Mouse (Mus musculus) embryonic facial prominence, embryonic 14.5 days (tissue): ENCODE data around the gene Srgap2. TPM values are rescaled to one million over a fixed set of nuclear protein-coding genes. Genes with fewer than 3 reads are reported as not detected.
A peak's percentile ranks its signal among the peaks of the same experiment; 100 is the strongest.

Experiments used
- ATAC-seq: fragments of 200-750 bp; cut with Nextera tagmentation; 2 replicates; pipeline ENCODE4 v1.8.0; 2017; ENCODE audit warnings: low read depth, moderate number of reproducible peaks, moderate TSS enrichment
- DNase-seq: peaks from one replicate; pipeline ENCODE4 v3.0.0-alpha.2; 2015; ENCODE audit warnings: low spot score
- H3K27ac ChIP-seq: fragments of 300-500 bp; sonication (generic); replicated peaks from 2 replicates; pipeline ENCODE4 v1.5.1; 2014; ENCODE audit warnings: low read depth, mild to moderate bottlenecking, low read length, moderate library complexity
- H3K27me3 ChIP-seq: fragments of 300-500 bp; sonication (generic); replicated peaks from 2 replicates; pipeline ENCODE4 v1.6.1; 2014; ENCODE audit warnings: low read length; ENCODE audit not compliant: control insufficient read depth, insufficient read depth
- H3K36me3 ChIP-seq: fragments of 300-500 bp; sonication (generic); 2 replicates; pipeline ENCODE4 v1.6.1; 2014; ENCODE audit warnings: low read length, mixed read lengths; ENCODE audit not compliant: control insufficient read depth, insufficient read depth
- H3K4me1 ChIP-seq: fragments of 300-500 bp; sonication (generic); 2 replicates; pipeline ENCODE4 v1.6.1; 2014; ENCODE audit warnings: antibody characterized with exemption, low read length; ENCODE audit not compliant: control insufficient read depth, insufficient read depth
- H3K4me2 ChIP-seq: fragments of 300-500 bp; sonication (generic); 2 replicates; pipeline ENCODE4 v1.6.1; 2014; ENCODE audit warnings: low read depth, mild to moderate bottlenecking, low read length, moderate library complexity, mixed read lengths
- H3K4me3 ChIP-seq: fragments of 300-500 bp; sonication (generic); 2 replicates; pipeline ENCODE4 v1.5.1; 2014; ENCODE audit warnings: low read depth, mild to moderate bottlenecking, low read length
- H3K9ac ChIP-seq: fragments of 300-500 bp; sonication (generic); 2 replicates; pipeline ENCODE4 v1.6.1; 2014; ENCODE audit warnings: low read depth, mild to moderate bottlenecking, low read length, moderate library complexity, mixed read lengths
- H3K9me3 ChIP-seq: fragments of 300-500 bp; sonication (generic); 2 replicates; pipeline ENCODE4 v1.6.1; 2016; ENCODE audit warnings: low read length; ENCODE audit not compliant: control insufficient read depth
- WGBS: fragments of 180-500 bp; shearing (Covaris S2); extraction: QIAGEN DNeasy Blood & Tissue Kit; methylation state at CpG from one replicate; pipeline ENCODE4 v1.1.7; 2014; 5-methylcytosine and 5-hydroxymethylcytosine counted together
- polyA plus RNA-seq: library from polyadenylated mRNA; unstranded; fragments of >200 nt; fragmentation: Nextera tagmentation; extraction: Ambion mirVana; gene quantifications from 2 replicates; pipeline ENCODE4 v1.2.1, GENCODE M21; 2014

Gene Srgap2
- polyA plus RNA-seq, 1 experiment from 2014 or later: 21.3 TPM

DNA sequence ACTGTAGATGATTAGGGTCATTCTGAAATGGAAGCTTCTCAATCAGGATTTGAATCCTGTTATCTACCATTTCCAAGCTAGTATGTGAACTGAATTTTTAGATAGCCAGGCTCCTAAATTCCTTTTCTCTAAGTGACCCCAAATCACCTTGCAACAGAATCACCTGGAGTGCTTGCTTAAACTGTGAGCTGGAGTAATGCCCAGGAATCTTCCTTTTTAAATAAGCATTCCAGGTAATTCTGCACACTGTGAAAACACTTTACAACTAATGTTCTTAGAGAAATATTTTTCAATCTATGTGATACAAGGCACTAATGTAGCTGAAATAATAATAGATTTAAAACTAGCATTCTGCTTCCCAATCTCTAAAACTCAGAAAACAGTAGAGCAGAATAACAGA is 106.0 kb downstream of the Srgap2 start:
- DNase-seq: no peak
- Histone ChIP-seq H3K4me2 (no peak overlapping the region), H3K4me3 (no peak overlapping the region), H3K9me3 (no peaks in the 10 kb centered on the region), H3K27ac (no peak overlapping the region), H3K4me1 (0 out of 2 replicates have a peak, but pooled peaks cover 6% of the 10 kb centered on the region), H3K9ac (no peak overlapping the region), H3K27me3 (no peaks in the 10 kb centered on the region), H3K36me3 (no peaks in the 10 kb centered on the region)
- ATAC-seq: no peak

DNA sequence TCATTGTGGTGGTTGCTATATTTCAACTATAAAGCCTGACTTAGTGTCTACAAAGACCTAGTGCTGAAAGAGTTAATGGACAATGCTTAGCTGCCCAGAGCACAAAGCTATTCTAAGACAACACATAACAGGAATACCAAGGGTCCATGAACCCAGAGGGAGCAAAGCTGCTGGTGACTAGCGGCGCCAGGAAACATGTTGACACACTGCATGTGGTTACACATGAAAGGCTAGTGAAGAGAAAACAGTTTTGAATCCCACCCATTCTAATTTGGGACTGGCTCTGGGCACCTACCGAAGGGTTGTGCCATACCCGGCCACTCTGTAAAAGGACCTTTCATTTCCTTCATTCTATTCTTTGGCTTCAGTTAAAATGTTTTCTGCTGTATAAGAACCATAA is 106.5 kb downstream of the Srgap2 start:
- no peak for ATAC-seq

GRCm38 (mm10) chr1:131419307-131419706 is 107.8 kb downstream of the Srgap2 start:
- 41% methylated on average over 3 of the region's 3 CpGs for WGBS
- no peaks in the 10 kb centered on the region for H3K36me3 ChIP-seq
- ATAC-seq (no peak), DNase-seq (no peak)
- H3K4me2 ChIP-seq: no peak overlapping the region
- 0 out of 2 replicates have a peak, but pooled peaks cover 6% of the 10 kb centered on the region for H3K4me1 ChIP-seq
- no peak overlapping the region for H3K9ac ChIP-seq
- no peak overlapping the region for H3K4me3 ChIP-seq
- H3K9me3 ChIP-seq: no peaks in the 10 kb centered on the region
- H3K27me3 ChIP-seq: no peaks in the 10 kb centered on the region
- no peak overlapping the region for H3K27ac ChIP-seq

More for the DNA sequence above, 106.5 kb downstream of the Srgap2 start:
- Histone ChIP-seq H3K4me3 (no peak overlapping the region), H3K27ac (no peak overlapping the region), H3K9ac (no peak overlapping the region), H3K27me3 (no peaks in the 10 kb centered on the region), H3K36me3 (no peaks in the 10 kb centered on the region), H3K4me1 (0 out of 2 replicates have a peak, but pooled peaks cover 6% of the 10 kb centered on the region), H3K4me2 (no peak overlapping the region), H3K9me3 (no peaks in the 10 kb centered on the region)
- DNase-seq: peak; percentile 32
- WGBS: 53% methylated on average over 4 of the region's 4 CpGs

GRCm38 (mm10) chr1:131417821-131418660 is 109.1 kb downstream of the Srgap2 start:
- Histone ChIP-seq H3K4me3 (no peak overlapping the region), H3K9me3 (no peaks in the 10 kb centered on the region), H3K36me3 (no peaks in the 10 kb centered on the region), H3K27me3 (no peaks in the 10 kb centered on the region), H3K4me2 (no peak overlapping the region), H3K27ac (no peak overlapping the region), H3K9ac (no peak overlapping the region), H3K4me1 (0 out of 2 replicates have a peak, but pooled peaks cover 6% of the 10 kb centered on the region)
- DNase-seq (no peak), ATAC-seq (no peak)
- WGBS: 64% methylated on average over 5 of the region's 5 CpGs

DNA sequence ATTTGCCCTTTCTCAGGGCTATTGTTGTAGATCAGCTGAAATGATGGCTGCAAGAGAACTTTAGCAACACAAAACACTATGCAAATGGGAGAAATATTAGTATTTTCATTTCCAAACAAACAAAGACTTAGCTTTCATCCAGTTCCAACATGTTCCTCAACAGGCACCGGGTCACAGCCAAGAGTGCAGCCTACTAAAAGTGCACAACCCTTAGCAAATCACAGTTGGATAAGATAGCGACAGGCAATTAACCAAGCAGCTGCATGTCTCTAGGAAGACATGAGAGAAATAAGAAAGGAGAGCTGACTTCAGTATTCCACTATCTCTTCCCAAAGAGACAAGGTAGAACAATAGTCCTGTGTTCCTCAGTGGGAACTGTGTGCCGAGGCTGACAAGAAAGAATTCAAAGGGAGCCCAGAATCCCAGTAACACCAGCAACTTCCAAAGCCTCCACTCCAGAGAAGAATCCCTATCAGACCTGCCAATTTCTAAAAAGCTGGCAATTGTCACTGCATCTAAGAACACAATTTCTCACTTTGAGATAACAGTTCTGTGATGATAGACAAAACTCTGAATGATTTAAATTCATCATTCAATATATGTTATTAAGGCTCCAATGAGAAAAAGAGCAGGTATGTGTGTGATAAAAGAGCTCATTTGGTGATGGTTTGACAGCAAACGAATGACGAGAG is 109.9 kb downstream of the Srgap2 start:
- no peak overlapping the region for H3K9ac ChIP-seq
- H3K27me3 ChIP-seq: no peaks in the 10 kb centered on the region
- DNase-seq (no peak), ATAC-seq (no peak)
- H3K4me1 ChIP-seq: 0 out of 2 replicates have a peak, but pooled peaks cover 6% of the 10 kb centered on the region
- H3K4me3 ChIP-seq: no peak overlapping the region
- H3K27ac ChIP-seq: no peak overlapping the region
- H3K4me2 ChIP-seq: no peak overlapping the region
- 70% methylated on average over 5 of the region's 5 CpGs for WGBS
- H3K36me3 ChIP-seq: no peaks in the 10 kb centered on the region
- H3K9me3 ChIP-seq: no peaks in the 10 kb centered on the region

DNA sequence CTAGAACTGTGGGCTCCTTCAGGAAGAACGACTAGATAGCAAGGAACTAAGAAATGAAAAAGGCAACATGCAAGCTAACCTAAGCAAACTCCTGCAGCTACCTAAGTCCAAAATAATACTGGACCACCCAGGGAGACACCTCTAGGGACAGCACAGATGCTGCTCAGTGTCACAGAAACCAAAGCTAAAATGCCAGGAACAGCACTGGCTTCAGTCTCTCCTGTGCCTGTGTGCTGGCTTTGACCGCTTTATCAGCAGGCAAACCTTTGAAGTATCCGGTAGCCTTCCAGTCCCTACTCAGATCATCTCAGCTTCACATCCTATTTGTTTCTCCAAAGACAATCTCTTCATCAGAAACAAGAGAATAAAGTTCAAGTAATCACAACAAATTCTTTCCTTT is 123.6 kb downstream of the Srgap2 start:
- H3K4me3 ChIP-seq: no peak overlapping the region
- DNase-seq (no peak), ATAC-seq (no peak)
- no peak overlapping the region for H3K4me2 ChIP-seq
- H3K27me3 ChIP-seq: no peaks in the 10 kb centered on the region
- no peak overlapping the region for H3K9ac ChIP-seq
- 0 out of 2 replicates have a peak, but pooled peaks cover 3% of the 10 kb centered on the region for H3K36me3 ChIP-seq
- H3K27ac ChIP-seq: no peak overlapping the region
- H3K4me1 ChIP-seq: no peaks in the 10 kb centered on the region
- 76% methylated on average over 3 of the region's 3 CpGs for WGBS
- no peaks in the 10 kb centered on the region for H3K9me3 ChIP-seq

GRCm38 (mm10) chr1:131400844-131401243 is 126.3 kb downstream of the Srgap2 start:
- WGBS: 65% methylated on average over 3 of the region's 3 CpGs
- Histone ChIP-seq H3K9me3 (no peaks in the 10 kb centered on the region), H3K9ac (no peak overlapping the region), H3K36me3 (no peaks in the 10 kb centered on the region), H3K27me3 (no peaks in the 10 kb centered on the region), H3K4me3 (no peak overlapping the region), H3K27ac (no peak overlapping the region), H3K4me1 (no peaks in the 10 kb centered on the region), H3K4me2 (no peak overlapping the region)
- DNase-seq (no peak), ATAC-seq (0 out of 2 replicates have a peak, but pooled peaks have one; percentile 37)

DNA sequence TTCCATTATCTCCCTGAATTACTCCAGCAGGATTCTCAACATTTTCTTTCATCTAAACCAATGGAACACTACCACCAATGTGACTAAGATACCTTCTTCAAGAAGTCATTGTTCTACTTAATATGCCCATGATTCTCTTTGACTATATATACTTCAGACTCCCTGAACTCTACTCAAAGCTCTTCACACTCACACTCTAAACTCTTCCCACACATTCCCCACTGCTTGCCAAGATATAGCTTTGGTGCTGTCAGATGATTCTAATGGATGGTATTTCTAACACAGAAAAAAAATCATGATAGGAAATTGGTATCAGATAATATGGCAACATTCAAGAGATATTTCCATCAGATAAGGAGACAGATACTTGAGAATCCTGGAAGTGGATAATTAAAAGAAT is 129.0 kb downstream of the Srgap2 start:
- Histone ChIP-seq H3K9me3 (no peaks in the 10 kb centered on the region), H3K9ac (no peak overlapping the region), H3K4me2 (no peak overlapping the region), H3K36me3 (no peaks in the 10 kb centered on the region), H3K27me3 (no peaks in the 10 kb centered on the region), H3K4me1 (no peaks in the 10 kb centered on the region), H3K27ac (no peak overlapping the region), H3K4me3 (no peak overlapping the region)
- ATAC-seq (no peak), DNase-seq (no peak)
